Mouse (Mus musculus) hindbrain, embryonic 11.5 days (tissue): ENCODE measurements at regions not wholly inside any gene's neighbourhood (a gene's known extent, or its start where the extent isn't known, plus 50 kb on each side); places are given as distances from the start of the nearest gene placed in this dataset.
A peak's percentile ranks its signal among the peaks of the same experiment; 100 is the strongest.

Experiments
- ATAC-seq: fragments of 200-750 bp; cut with Nextera tagmentation; 2 replicates; pipeline ENCODE4 v1.8.0; 2017; ENCODE audit warnings: mild to moderate bottlenecking, moderate TSS enrichment, moderate library complexity; ENCODE audit not compliant: low FRiP score
- DNase-seq: peaks from one replicate; pipeline ENCODE4 v3.0.0-alpha.2; 2015; ENCODE audit warnings: low spot score
- H3K27ac ChIP-seq: fragments of 300-500 bp; sonication (generic); 2 replicates; pipeline ENCODE4 v1.5.1; 2014; ENCODE audit warnings: mild to moderate bottlenecking, low read depth, low read length
- H3K27me3 ChIP-seq: fragments of 300-500 bp; sonication (generic); 2 replicates; pipeline ENCODE4 v1.6.1; 2014; ENCODE audit warnings: mild to moderate bottlenecking, low read length, moderate library complexity, mixed read lengths; ENCODE audit not compliant: control insufficient read depth, insufficient read depth
- H3K36me3 ChIP-seq: fragments of 300-500 bp; sonication (generic); 2 replicates; pipeline ENCODE4 v1.6.1; 2014; ENCODE audit warnings: mild to moderate bottlenecking, low read length, moderate library complexity, mixed read lengths; ENCODE audit not compliant: control insufficient read depth, insufficient read depth
- H3K4me1 ChIP-seq: fragments of 300-500 bp; sonication (generic); replicated peaks from 2 replicates; pipeline ENCODE4 v1.6.1; 2014; ENCODE audit warnings: low read length, mixed read lengths; ENCODE audit not compliant: control insufficient read depth, insufficient read depth
- H3K4me2 ChIP-seq: fragments of 300-500 bp; sonication (generic); replicated peaks from 2 replicates; pipeline ENCODE4 v1.6.1; 2014; ENCODE audit warnings: mild to moderate bottlenecking, low read depth, low read length
- H3K4me3 ChIP-seq: fragments of 300-500 bp; sonication (generic); 2 replicates; pipeline ENCODE4 v1.5.1; 2014; ENCODE audit warnings: low read depth, low read length
- H3K9ac ChIP-seq: fragments of 300-500 bp; sonication (generic); 2 replicates; pipeline ENCODE4 v1.6.1; 2014; ENCODE audit warnings: low read depth, low read length
- H3K9me3 ChIP-seq: fragments of 300-500 bp; sonication (generic); 2 replicates; pipeline ENCODE4 v1.6.1; 2016; ENCODE audit warnings: low read length; ENCODE audit not compliant: control insufficient read depth
- WGBS: fragments of 180-500 bp; shearing (Covaris S2); extraction: QIAGEN DNeasy Blood & Tissue Kit; methylation state at CpG from one replicate; pipeline ENCODE4 v1.1.7; 2014; 5-methylcytosine and 5-hydroxymethylcytosine counted together

GRCm38 (mm10) chr8:87152068-87152915 is 267.2 kb upstream of the N4bp1 start:
- no peaks in the 10 kb centered on the region for H3K36me3 ChIP-seq
- no peaks in the 10 kb centered on the region for H3K9me3 ChIP-seq
- peaks cover 5% of the 10 kb centered on the region for H3K4me1 ChIP-seq
- H3K9ac ChIP-seq = peak overlapping the region; percentile 12; the same call in 1 of the 2 replicates
- peak overlapping the region; percentile 54 for H3K27ac ChIP-seq
- WGBS = 18% methylated on average over 8 of the region's 8 CpGs
- ATAC-seq (peak; percentile 84), DNase-seq (peak; percentile 48)
- H3K4me3 ChIP-seq = no peak overlapping the region
- no peaks in the 10 kb centered on the region for H3K27me3 ChIP-seq
- no peak overlapping the region for H3K4me2 ChIP-seq

GRCm38 (mm10) chr8:87148853-87149252 is 263.8 kb upstream of the N4bp1 start:
- DNase-seq (no peak), ATAC-seq (no peak)
- Histone ChIP-seq H3K27ac (no peak overlapping the region), H3K4me1 (peaks cover 5% of the 10 kb centered on the region), H3K27me3 (no peaks in the 10 kb centered on the region), H3K9me3 (no peaks in the 10 kb centered on the region), H3K4me2 (no peak overlapping the region), H3K9ac (no peak overlapping the region), H3K4me3 (no peak overlapping the region), H3K36me3 (no peaks in the 10 kb centered on the region)
- WGBS = 89% methylated on average over 6 of the region's 6 CpGs

DNA sequence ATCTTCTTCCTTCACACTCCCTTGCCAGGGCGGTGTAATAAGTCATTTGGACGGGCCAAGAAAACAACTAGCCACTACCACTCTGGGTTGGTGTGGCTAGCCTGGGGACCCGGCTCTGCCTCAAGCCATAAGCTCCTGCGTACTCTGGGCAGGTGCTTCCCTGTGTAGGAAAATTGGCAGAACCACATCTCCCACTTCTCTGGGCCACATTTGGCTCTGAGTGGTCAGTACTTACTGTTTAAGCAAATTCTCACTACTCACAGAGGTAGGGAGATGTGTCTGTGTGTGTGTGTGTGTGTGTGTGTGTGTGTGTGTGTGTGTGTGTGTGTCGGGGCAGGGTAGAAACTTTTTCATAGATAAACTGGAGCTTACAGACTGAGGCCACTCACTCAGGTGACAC is 262.6 kb upstream of the N4bp1 start:
- no peak overlapping the region for H3K9ac ChIP-seq
- DNase-seq (no peak), ATAC-seq (no peak)
- no peak overlapping the region for H3K4me2 ChIP-seq
- H3K4me1 ChIP-seq = peaks cover 5% of the 10 kb centered on the region
- H3K36me3 ChIP-seq = no peaks in the 10 kb centered on the region
- no peaks in the 10 kb centered on the region for H3K27me3 ChIP-seq
- WGBS = 87% methylated on average over 5 of the region's 5 CpGs
- H3K4me3 ChIP-seq = no peak overlapping the region
- H3K27ac ChIP-seq = no peak overlapping the region
- H3K9me3 ChIP-seq = no peaks in the 10 kb centered on the region

- DNase-seq (no peak), ATAC-seq (no peak)
- H3K27ac ChIP-seq = no peak overlapping the region
- 90% methylated on average over 4 of the region's 4 CpGs for WGBS
- H3K27me3 ChIP-seq = no peaks in the 10 kb centered on the region
- H3K9ac ChIP-seq = no peak overlapping the region
- no peaks in the 10 kb centered on the region for H3K4me1 ChIP-seq
- no peak overlapping the region for H3K4me2 ChIP-seq
- no peaks in the 10 kb centered on the region for H3K9me3 ChIP-seq
- no peak overlapping the region for H3K4me3 ChIP-seq
- no peaks in the 10 kb centered on the region for H3K36me3 ChIP-seq
Observed at GRCm38 (mm10) chr8:87137412-87137811, 252.4 kb upstream of the N4bp1 start.

- Histone ChIP-seq H3K27ac (no peak overlapping the region), H3K4me2 (no peak overlapping the region), H3K36me3 (no peaks in the 10 kb centered on the region), H3K4me3 (no peak overlapping the region), H3K9me3 (no peaks in the 10 kb centered on the region), H3K4me1 (no peaks in the 10 kb centered on the region), H3K9ac (no peak overlapping the region), H3K27me3 (no peaks in the 10 kb centered on the region)
- WGBS = 89% methylated on average over 3 of the region's 3 CpGs
- DNase-seq (no peak), ATAC-seq (no peak)
Observed at GRCm38 (mm10) chr8:87131716-87132115, 246.7 kb upstream of the N4bp1 start.

DNA sequence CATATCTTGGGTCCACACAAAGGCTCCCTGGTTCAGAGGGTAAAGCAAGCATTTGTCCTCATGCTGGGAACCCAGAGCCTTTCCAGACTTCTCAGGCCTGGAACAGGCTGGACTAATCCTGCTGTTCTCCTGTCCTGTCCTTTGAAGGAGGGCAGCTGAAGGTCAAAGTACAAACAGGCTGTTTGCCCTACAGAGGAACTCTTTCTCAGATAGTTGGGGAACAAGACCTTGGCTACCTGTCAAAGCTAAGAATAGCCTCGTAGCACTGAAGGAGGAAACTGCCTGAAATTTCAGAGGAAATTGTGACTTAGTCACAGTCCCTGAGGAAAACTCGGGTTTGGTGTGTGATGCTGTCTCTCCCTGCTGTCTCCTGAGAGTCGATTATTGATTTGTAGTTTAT is 245.6 kb upstream of the N4bp1 start:
- H3K4me3 ChIP-seq = no peak overlapping the region
- 64% methylated on average over 3 of the region's 3 CpGs for WGBS
- DNase-seq = no peak

DNA sequence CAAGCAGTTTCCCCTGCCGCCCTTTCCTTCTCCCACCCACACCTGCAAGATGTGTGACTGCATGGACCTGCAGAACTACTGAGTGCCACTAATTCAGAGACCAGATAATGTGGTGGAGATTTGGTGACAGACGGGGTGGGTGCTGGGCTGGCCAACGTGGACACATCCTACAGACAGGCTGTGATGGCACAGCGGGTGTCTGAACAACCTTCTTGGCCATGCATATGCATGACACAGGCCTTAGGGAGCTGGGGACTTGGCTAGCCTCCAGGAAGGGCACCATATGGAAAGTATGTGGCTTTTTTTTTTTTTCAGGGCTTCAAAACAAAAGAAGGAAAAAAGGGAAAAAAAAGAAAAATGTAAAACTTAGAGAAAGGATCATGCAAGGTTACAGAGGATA is 243.5 kb upstream of the N4bp1 start:
- no peaks in the 10 kb centered on the region for H3K9me3 ChIP-seq
- H3K9ac ChIP-seq = no peak overlapping the region
- WGBS = 60% methylated on average over 4 of the region's 4 CpGs
- no peaks in the 10 kb centered on the region for H3K27me3 ChIP-seq
- no peak overlapping the region for H3K27ac ChIP-seq
- no peak overlapping the region for H3K4me2 ChIP-seq
- DNase-seq (no peak), ATAC-seq (no peak)
- no peaks in the 10 kb centered on the region for H3K36me3 ChIP-seq
- H3K4me3 ChIP-seq = no peak overlapping the region
- H3K4me1 ChIP-seq = no peaks in the 10 kb centered on the region

More for the DNA sequence above, 245.6 kb upstream of the N4bp1 start:
- Histone ChIP-seq H3K9ac (no peak overlapping the region), H3K27ac (no peak overlapping the region), H3K4me1 (no peaks in the 10 kb centered on the region), H3K4me2 (no peak overlapping the region), H3K9me3 (no peaks in the 10 kb centered on the region), H3K27me3 (no peaks in the 10 kb centered on the region), H3K36me3 (no peaks in the 10 kb centered on the region)
- no peak for ATAC-seq

DNA sequence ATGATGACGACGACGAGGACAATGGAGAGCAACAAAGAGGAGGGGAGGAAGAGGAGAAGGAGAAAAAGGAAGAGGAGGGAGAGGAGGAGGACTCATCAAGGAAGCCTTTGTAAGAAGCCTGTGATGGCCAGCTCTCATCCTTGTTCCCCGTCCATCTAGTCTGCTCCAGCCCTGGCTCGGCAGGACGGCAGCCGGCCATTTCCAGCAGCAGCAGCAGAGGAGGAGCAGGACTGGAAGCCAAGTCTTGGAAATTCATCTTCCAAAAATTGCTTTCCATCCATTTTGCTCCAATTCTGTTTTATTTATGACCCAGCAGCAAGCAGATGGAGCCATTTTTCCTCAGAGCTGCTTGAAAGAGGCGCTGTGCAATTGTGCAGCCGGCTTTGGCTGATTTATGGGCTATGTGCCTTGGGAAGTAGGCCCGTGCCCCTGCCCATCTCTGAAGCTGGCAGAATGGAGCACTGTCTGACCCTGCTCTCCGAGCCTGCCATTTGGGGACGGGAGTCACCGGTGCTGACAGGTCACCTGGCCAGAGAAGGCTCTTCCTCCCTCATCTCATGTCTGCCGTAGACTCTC is 231.2 kb upstream of the N4bp1 start:
- no peaks in the 10 kb centered on the region for H3K9me3 ChIP-seq

DNA sequence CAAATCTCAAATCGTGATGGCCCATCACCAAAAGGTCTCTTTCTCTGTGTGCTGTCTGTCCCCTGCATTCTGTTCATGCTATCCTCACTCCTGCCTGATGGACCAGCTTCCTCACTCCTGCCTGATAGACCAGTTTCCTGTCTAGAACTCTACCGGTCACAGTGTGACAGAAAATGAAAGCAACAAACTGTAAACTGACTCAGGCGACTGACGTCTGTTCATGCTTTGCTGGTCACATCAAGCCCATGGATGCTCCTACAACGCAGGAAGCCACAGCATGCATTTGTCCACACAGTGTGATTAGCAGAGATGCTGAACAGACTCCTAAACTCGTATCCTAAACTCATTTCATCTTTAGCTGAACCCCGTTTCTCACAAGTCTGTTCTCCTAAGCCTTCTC is 227.3 kb upstream of the N4bp1 start:
- Histone ChIP-seq H3K4me3 (no peak overlapping the region), H3K9me3 (no peaks in the 10 kb centered on the region), H3K4me2 (no peak overlapping the region), H3K27ac (no peak overlapping the region), H3K9ac (no peak overlapping the region), H3K27me3 (no peaks in the 10 kb centered on the region), H3K36me3 (no peaks in the 10 kb centered on the region), H3K4me1 (no peaks in the 10 kb centered on the region)
- 85% methylated on average over 7 of the region's 7 CpGs for WGBS
- ATAC-seq = no peak
- DNase-seq = no peak

More for the DNA sequence above, 231.2 kb upstream of the N4bp1 start:
- Histone ChIP-seq H3K9ac (no peak overlapping the region), H3K27ac (no peak overlapping the region), H3K4me1 (no peaks in the 10 kb centered on the region), H3K4me2 (no peak overlapping the region), H3K36me3 (no peaks in the 10 kb centered on the region), H3K4me3 (no peak overlapping the region), H3K27me3 (no peaks in the 10 kb centered on the region)
- WGBS = 87% methylated on average over 14 of the region's 14 CpGs
- DNase-seq = no peak
- no peak for ATAC-seq
